Mouse (Mus musculus) stomach, embryonic 15.5 days (tissue): Measurements from ENCODE around the gene Bmp3. TPM values are rescaled to one million over a fixed set of nuclear protein-coding genes. Genes with fewer than 3 reads are reported as not detected.

ENCODE experiments used
- ATAC-seq: fragments of 200-750 bp; cut with Nextera tagmentation; 2 replicates; pipeline ENCODE4 v1.8.0; 2017; ENCODE audit warnings: low read depth, moderate number of reproducible peaks, moderate TSS enrichment; ENCODE audit not compliant: insufficient read depth, low FRiP score
- H3K27ac ChIP-seq: fragments of 300-500 bp; sonication (generic); 2 replicates; pipeline ENCODE4 v1.5.1; 2015; ENCODE audit warnings: mild to moderate bottlenecking, inconsistent platforms
- H3K27me3 ChIP-seq: fragments of 300-500 bp; sonication (generic); replicated peaks from 2 replicates; pipeline ENCODE4 v1.6.1; 2015; ENCODE audit warnings: inconsistent platforms
- H3K36me3 ChIP-seq: fragments of 300-500 bp; sonication (generic); 2 replicates; pipeline ENCODE4 v1.6.1; 2015; ENCODE audit warnings: inconsistent platforms
- H3K4me1 ChIP-seq: fragments of 300-500 bp; sonication (generic); 2 replicates; pipeline ENCODE4 v1.6.1; 2015; ENCODE audit warnings: inconsistent platforms
- H3K4me2 ChIP-seq: fragments of 300-500 bp; sonication (generic); 2 replicates; pipeline ENCODE4 v1.6.1; 2015; ENCODE audit warnings: mild to moderate bottlenecking, inconsistent platforms
- H3K4me3 ChIP-seq: fragments of 300-500 bp; sonication (generic); replicated peaks from 2 replicates; pipeline ENCODE4 v1.5.1; 2015; ENCODE audit warnings: inconsistent platforms
- H3K9ac ChIP-seq: fragments of 300-500 bp; sonication (generic); 2 replicates; pipeline ENCODE4 v1.6.1; 2015; ENCODE audit warnings: inconsistent platforms
- H3K9me3 ChIP-seq: fragments of 300-500 bp; sonication (generic); 2 replicates; pipeline ENCODE4 v1.6.1; 2016; ENCODE audit warnings: inconsistent platforms
- WGBS: fragments of 180-500 bp; shearing (Covaris S2); methylation state at CpG from one replicate; pipeline ENCODE4 v1.1.7; 2015; 5-methylcytosine and 5-hydroxymethylcytosine counted together
- polyA plus RNA-seq: library from polyadenylated mRNA; unstranded; fragments of >200 nt; fragmentation: Nextera tagmentation; extraction: Ambion mirVana; gene quantifications from 2 replicates; pipeline ENCODE4 v1.2.1, GENCODE M21; 2015

Bmp3 gene
- 3.8 and 4.5 TPM in 2 replicates for polyA plus RNA-seq

GRCm38 (mm10) chr5:98854264-98854626 is at the start of gene Bmp3:
Gene Bmp3, plus strand, starts transcription at chr5:98854415.
- Histone ChIP-seq H3K27ac (no peak within 1 kb of the TSS), H3K9ac (peak within 1 kb of the TSS; percentile 34), H3K36me3 (no peaks in the 10 kb centered on the region), H3K4me3 (peak within 1 kb of the TSS; percentile 55), H3K27me3 (peaks cover 30% of the 10 kb centered on the region), H3K4me1 (peaks cover 12% of the 10 kb centered on the region), H3K4me2 (peak within 1 kb of the TSS; percentile 98), H3K9me3 (no peaks in the 10 kb centered on the region)
- whole genome bisulfite sequencing, result 7% methylated on average over 10 of the region's 10 CpGs
- peak; percentile 54; the same call in 1 of the 2 replicates for ATAC-seq

DNA sequence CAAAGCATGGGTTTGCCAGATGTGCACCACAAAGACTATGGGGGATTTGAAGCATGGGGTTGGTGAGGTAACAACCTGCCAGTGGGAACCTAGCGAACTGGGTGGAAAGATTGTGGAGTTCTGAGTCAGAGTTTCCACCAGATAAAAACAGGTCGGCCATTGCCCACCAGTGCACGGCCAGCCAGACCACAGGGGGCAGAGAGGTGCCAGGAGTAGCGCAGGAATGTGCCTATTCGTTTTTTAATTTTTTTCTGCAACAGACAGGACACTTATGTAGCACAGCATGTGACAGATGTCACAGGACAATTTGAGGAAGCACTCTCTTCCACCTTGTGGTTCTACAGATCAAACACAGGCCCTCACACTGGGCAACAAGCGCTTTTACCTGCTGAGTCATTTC is 49.5 kb upstream of the Bmp3 start:
- Histone ChIP-seq H3K27me3 (no peaks in the 10 kb centered on the region), H3K4me2 (no peak overlapping the region), H3K9ac (no peak overlapping the region), H3K9me3 (no peaks in the 10 kb centered on the region), H3K4me3 (no peak overlapping the region), H3K4me1 (no peaks in the 10 kb centered on the region), H3K27ac (no peak overlapping the region), H3K36me3 (no peaks in the 10 kb centered on the region)
- ATAC-seq, result no peak
- 83% methylated on average over 6 of the region's 6 CpGs for WGBS

DNA sequence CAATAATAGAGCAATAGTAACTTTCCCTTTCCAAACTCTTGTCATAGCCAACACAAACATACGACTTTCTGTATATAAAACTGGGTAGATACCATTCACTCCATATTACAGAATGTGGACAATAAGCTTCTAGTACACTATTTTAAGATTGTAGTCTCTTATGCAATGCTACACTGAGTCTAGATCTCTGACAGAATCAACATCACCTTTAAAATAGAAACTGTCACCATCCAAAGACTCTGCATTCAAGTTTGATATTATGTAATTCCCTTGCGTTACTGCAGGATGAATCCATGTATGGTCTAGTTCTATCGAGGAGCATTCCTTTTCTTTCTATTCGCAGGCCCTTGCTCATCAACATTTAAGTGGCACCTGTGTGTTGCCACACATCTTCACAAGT is 47.7 kb upstream of the Bmp3 start:
- no peak overlapping the region for H3K4me2 ChIP-seq
- no peak overlapping the region for H3K9ac ChIP-seq
- ATAC-seq, result no peak
- 83% methylated on average over 4 of the region's 4 CpGs for WGBS
- H3K27ac ChIP-seq, result no peak overlapping the region
- H3K4me3 ChIP-seq, result no peak overlapping the region
- H3K36me3 ChIP-seq, result no peaks in the 10 kb centered on the region
- no peaks in the 10 kb centered on the region for H3K4me1 ChIP-seq
- no peaks in the 10 kb centered on the region for H3K9me3 ChIP-seq
- no peaks in the 10 kb centered on the region for H3K27me3 ChIP-seq

- ATAC-seq, result no peak
- no peaks in the 10 kb centered on the region for H3K36me3 ChIP-seq
- 68% methylated on average over 7 of the region's 7 CpGs for WGBS
These were observed 47.2 kb upstream of the Bmp3 start for GRCm38 (mm10) chr5:98807022-98807421.

GRCm38 (mm10) chr5:98807953-98808352 is 46.3 kb upstream of the Bmp3 start:
- Histone ChIP-seq H3K27ac (no peak overlapping the region), H3K4me3 (no peak overlapping the region), H3K9me3 (no peaks in the 10 kb centered on the region), H3K27me3 (no peaks in the 10 kb centered on the region), H3K36me3 (no peaks in the 10 kb centered on the region), H3K4me1 (no peaks in the 10 kb centered on the region), H3K4me2 (no peak overlapping the region), H3K9ac (no peak overlapping the region)
- WGBS, result 42% methylated on average over 9 of the region's 9 CpGs
- ATAC-seq, result no peak

More at GRCm38 (mm10) chr5:98807022-98807421, 47.2 kb upstream of the Bmp3 start:
- Histone ChIP-seq H3K4me1 (no peaks in the 10 kb centered on the region), H3K9ac (no peak overlapping the region), H3K4me2 (no peak overlapping the region), H3K4me3 (no peak overlapping the region), H3K9me3 (no peaks in the 10 kb centered on the region), H3K27me3 (no peaks in the 10 kb centered on the region), H3K27ac (no peak overlapping the region)

- no peak overlapping the region for H3K4me2 ChIP-seq
- H3K4me1 ChIP-seq, result no peaks in the 10 kb centered on the region
- H3K27me3 ChIP-seq, result no peaks in the 10 kb centered on the region
- H3K9me3 ChIP-seq, result no peaks in the 10 kb centered on the region
- no peak overlapping the region for H3K9ac ChIP-seq
- no peaks in the 10 kb centered on the region for H3K36me3 ChIP-seq
- no peak for ATAC-seq
- H3K4me3 ChIP-seq, result no peak overlapping the region
- WGBS, result 88% methylated on average over 1 of the region's 1 CpGs
- H3K27ac ChIP-seq, result no peak overlapping the region
These were observed 41.8 kb upstream of the Bmp3 start for GRCm38 (mm10) chr5:98812380-98812779.

GRCm38 (mm10) chr5:98815269-98815668 is 38.9 kb upstream of the Bmp3 start:
- 86% methylated on average over 1 of the region's 1 CpGs for WGBS
- ATAC-seq, result no peak

GRCm38 (mm10) chr5:98833760-98834159 is 20.5 kb upstream of the Bmp3 start:
- Histone ChIP-seq H3K27ac (no peak overlapping the region), H3K4me3 (no peak overlapping the region), H3K36me3 (no peaks in the 10 kb centered on the region), H3K4me1 (no peaks in the 10 kb centered on the region), H3K27me3 (no peaks in the 10 kb centered on the region), H3K4me2 (no peak overlapping the region), H3K9me3 (no peaks in the 10 kb centered on the region), H3K9ac (no peak overlapping the region)
- WGBS, result 79% methylated on average over 9 of the region's 9 CpGs
- no peak for ATAC-seq

More at GRCm38 (mm10) chr5:98815269-98815668, 38.9 kb upstream of the Bmp3 start:
- Histone ChIP-seq H3K9me3 (no peaks in the 10 kb centered on the region), H3K4me1 (no peaks in the 10 kb centered on the region), H3K9ac (no peak overlapping the region), H3K4me3 (no peak overlapping the region), H3K4me2 (no peak overlapping the region), H3K36me3 (no peaks in the 10 kb centered on the region), H3K27ac (no peak overlapping the region), H3K27me3 (no peaks in the 10 kb centered on the region)

GRCm38 (mm10) chr5:98834300-98834699 is 19.9 kb upstream of the Bmp3 start:
- Histone ChIP-seq H3K4me1 (no peaks in the 10 kb centered on the region), H3K27ac (no peak overlapping the region), H3K36me3 (no peaks in the 10 kb centered on the region), H3K4me2 (no peak overlapping the region), H3K9ac (no peak overlapping the region), H3K9me3 (no peaks in the 10 kb centered on the region), H3K27me3 (no peaks in the 10 kb centered on the region), H3K4me3 (no peak overlapping the region)
- 90% methylated on average over 6 of the region's 6 CpGs for WGBS
- no peak for ATAC-seq

DNA sequence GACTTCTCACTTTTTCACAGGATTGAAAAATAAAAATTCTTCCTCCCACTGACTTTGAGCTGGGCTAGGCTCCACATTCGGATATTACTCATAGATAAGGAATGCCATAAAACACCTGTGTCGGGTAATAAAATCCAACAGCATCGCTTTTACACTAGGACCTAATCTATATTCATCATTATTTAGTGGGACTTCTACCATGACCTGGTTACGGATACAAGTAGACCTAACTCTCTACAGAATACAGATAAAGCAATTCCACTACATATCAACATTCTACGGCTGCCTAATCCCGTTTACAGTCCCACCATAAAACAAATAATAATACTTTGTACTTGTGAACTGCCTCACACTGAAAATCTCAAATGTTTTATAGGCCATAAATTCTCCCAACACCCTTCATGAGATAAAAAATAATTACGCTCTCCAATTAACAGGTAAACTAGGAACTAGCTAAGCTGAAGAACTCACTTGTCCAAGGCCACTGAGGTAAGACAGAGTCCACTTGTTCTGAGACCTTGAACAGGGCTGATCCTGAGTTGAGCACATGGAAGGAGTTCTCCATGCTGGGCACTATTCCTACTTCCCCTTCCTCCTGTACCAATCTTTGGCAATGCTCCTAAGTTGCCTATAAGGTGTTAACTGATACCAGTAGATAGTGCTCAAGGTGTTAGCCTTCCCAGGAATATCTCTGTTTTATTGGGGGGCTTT is 11.5 kb upstream of the Bmp3 start:
- no peaks in the 10 kb centered on the region for H3K9me3 ChIP-seq
- no peak overlapping the region for H3K9ac ChIP-seq
- no peaks in the 10 kb centered on the region for H3K4me1 ChIP-seq
- no peak overlapping the region for H3K4me2 ChIP-seq
- H3K27me3 ChIP-seq, result no peaks in the 10 kb centered on the region
- H3K27ac ChIP-seq, result no peak overlapping the region
- H3K4me3 ChIP-seq, result no peak overlapping the region
- no peak for ATAC-seq
- 69% methylated on average over 7 of the region's 7 CpGs for WGBS
- H3K36me3 ChIP-seq, result no peaks in the 10 kb centered on the region

DNA sequence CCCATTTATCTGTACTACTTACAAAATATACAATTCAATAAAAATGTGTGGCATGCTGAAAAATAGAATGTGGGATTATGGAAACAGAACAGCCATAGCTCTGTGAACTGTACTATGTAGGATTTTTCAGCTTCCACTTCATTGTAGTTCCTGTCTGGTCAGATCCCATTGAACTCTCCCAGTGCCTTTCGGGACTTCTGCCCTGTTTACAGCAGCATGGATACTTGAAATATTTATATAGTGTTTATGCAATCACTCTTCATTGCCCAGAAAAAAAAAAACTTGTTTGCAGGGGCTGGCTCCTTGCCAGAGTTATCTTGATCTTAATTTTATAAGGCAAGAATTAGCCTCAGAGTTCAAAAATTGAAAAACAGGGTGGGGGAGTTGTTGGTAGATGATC is 9.6 kb upstream of the Bmp3 start:
- Histone ChIP-seq H3K27me3 (no peaks in the 10 kb centered on the region), H3K36me3 (no peaks in the 10 kb centered on the region), H3K9me3 (no peaks in the 10 kb centered on the region), H3K4me2 (no peak overlapping the region), H3K4me3 (no peak overlapping the region), H3K4me1 (no peaks in the 10 kb centered on the region), H3K27ac (no peak overlapping the region), H3K9ac (no peak overlapping the region)
- 38% methylated on average over 1 of the region's 1 CpGs for WGBS
- no peak for ATAC-seq

DNA sequence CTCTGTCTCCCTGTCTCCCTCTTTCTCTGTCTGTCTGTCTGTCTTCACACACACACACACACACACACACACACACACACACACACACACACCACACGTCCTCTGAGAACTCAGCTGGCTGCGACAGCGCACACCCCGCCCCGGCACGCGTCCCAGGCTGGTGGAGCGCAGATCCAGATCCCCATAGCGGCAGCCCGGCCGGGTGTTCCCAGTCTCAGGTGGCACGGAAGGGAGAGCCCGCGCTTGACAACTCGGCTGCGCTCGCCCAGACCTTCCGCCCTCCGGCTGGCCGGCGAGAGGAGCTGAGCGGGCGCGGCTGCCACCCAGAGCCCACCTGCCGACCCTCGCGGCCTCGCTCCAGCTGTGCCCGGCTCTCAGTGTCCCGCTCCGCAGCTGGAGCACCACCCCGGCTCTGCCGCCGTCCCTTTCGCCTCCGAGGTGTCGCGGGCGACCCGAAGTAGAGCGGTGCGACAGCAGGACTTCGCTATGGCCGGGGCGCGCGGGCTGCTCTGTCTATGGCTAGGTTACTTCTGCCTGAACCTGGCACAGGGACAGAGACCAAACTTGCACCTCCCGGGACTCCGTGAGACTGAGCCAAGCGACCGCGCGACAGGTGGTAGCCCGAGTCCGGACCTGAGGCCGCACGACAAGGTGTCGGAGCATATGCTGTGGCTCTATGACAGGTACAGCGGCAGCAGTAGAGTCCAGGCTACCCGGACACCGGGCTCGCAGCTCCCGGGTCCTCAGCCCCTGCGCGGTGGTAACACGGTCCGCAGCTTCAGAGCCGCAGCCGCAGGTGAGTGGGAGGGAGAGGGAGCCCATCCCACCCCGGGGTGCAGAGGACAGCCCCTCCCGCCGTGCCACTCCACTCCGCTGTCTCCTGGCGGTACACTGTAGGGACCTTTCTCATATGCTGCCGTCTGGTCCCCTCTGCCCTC is 681 bp downstream of the Bmp3 start:
- Histone ChIP-seq H3K27me3 (peaks cover 30% of the 10 kb centered on the region), H3K4me1 (peaks cover 12% of the 10 kb centered on the region), H3K9ac (peak overlapping the region; percentile 34), H3K27ac (no peak overlapping the region), H3K36me3 (no peaks in the 10 kb centered on the region), H3K9me3 (no peaks in the 10 kb centered on the region), H3K4me2 (peak overlapping the region; percentile 98), H3K4me3 (peak overlapping the region; percentile 55)
- ATAC-seq, result peak; percentile 74
- under 1% methylated on average over 72 of the region's 75 CpGs for WGBS
